Mouse (Mus musculus): ENCODE measurements around the gene Enho. TPM values are rescaled to one million over a fixed set of nuclear protein-coding genes. Genes with fewer than 3 reads are reported as not detected.

Gene Enho
- polyA plus RNA-seq, 1 experiment from 2014 or later: 78.6 TPM

DNA sequence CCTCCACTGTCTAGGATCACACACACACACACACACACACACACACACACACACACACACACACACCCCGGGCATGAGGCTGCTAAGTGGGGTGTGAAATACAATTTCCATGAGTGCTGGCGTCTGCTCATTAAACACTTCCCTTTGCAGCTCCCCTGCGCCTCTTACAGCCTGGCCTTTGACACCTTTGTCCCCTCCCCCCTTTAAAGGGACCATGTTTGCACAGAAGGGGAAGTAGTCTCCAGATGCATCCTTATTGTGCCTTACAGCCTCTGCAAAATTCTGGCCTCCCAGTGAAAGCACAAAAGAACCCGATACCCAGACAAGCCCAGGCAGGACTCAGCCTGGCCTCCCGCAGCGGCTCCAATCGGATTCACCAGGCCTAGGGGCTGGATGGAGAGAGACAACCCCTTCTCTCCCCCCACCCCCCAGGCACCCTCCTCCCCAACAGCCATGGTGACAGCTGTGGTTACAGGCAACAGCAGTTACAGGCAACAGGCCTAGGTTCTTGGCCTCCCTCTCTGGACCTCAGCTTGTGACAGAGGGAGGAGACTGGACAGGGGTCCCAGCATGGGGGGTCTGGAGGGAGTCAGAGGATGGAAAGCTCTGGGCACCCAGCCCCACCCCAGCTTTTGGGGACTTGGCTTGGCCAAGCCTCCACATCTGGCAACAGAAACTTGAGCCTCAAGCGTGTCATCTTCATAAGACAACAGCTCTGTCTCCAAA lies 11.8 kb downstream of the Enho start:
- no peaks in the 10 kb centered on the region for H3K27me3 ChIP-seq
- ATAC-seq (ENCODE audit: low FRiP score): peak; percentile 63
- H3K4me3 ChIP-seq: no peak overlapping the region
- H3K36me3 ChIP-seq: no peaks in the 10 kb centered on the region
- WGBS: 3% methylated on average over 8 of the region's 8 CpGs
- peak overlapping the region; percentile 85 for H3K27ac ChIP-seq
- H3K9me3 ChIP-seq (replicated peaks): no peaks in the 10 kb centered on the region
- no peak overlapping the region for H3K9ac ChIP-seq
- H3K4me1 ChIP-seq: peaks cover 63% of the 10 kb centered on the region
- 0 out of 2 replicates have a peak overlapping the region, but pooled peaks have one; percentile 11 for H3K4me2 ChIP-seq (replicated peaks)

GRCm38 (mm10) chr4:41622071-41622470 lies 18.1 kb downstream of the Enho start:
- no peak overlapping the region for H3K4me3 ChIP-seq
- H3K27ac ChIP-seq: no peak overlapping the region
- H3K4me1 ChIP-seq: peaks cover 25% of the 10 kb centered on the region
- no peaks in the 10 kb centered on the region for H3K9me3 ChIP-seq (replicated peaks)
- no peak for ATAC-seq (ENCODE audit: low FRiP score)
- H3K9ac ChIP-seq: no peak overlapping the region
- no peaks in the 10 kb centered on the region for H3K36me3 ChIP-seq
- no peak overlapping the region for H3K4me2 ChIP-seq (replicated peaks)
- no peaks in the 10 kb centered on the region for H3K27me3 ChIP-seq
- 88% methylated on average over 14 of the region's 14 CpGs for WGBS

GRCm38 (mm10) chr4:41618916-41619746 lies 21.0 kb downstream of the Enho start:
- peaks cover 5% of the 10 kb centered on the region for H3K27me3 ChIP-seq
- no peaks in the 10 kb centered on the region for H3K9me3 ChIP-seq (replicated peaks)
- H3K4me3 ChIP-seq: no peak overlapping the region
- no peaks in the 10 kb centered on the region for H3K36me3 ChIP-seq
- H3K4me1 ChIP-seq: peaks cover 25% of the 10 kb centered on the region
- no peak overlapping the region for H3K4me2 ChIP-seq (replicated peaks)
- peak overlapping the region; percentile 37; the same call in 1 of the 2 replicates for H3K27ac ChIP-seq
- ATAC-seq (ENCODE audit: low FRiP score): no peak
- 53% methylated on average over 12 of the region's 12 CpGs for WGBS
- H3K9ac ChIP-seq: no peak overlapping the region

- Histone ChIP-seq H3K9ac (no peak overlapping the region), H3K4me2 (replicated peaks) (no peak overlapping the region), H3K9me3 (replicated peaks) (no peaks in the 10 kb centered on the region), H3K27me3 (peaks cover 5% of the 10 kb centered on the region), H3K4me1 (peaks cover 51% of the 10 kb centered on the region), H3K4me3 (no peak overlapping the region), H3K36me3 (no peaks in the 10 kb centered on the region), H3K27ac (peak overlapping the region; percentile 52)
- 64% methylated on average over 9 of the region's 9 CpGs for WGBS
- peak; percentile 74 for ATAC-seq (ENCODE audit: low FRiP score)
These were observed 24.2 kb downstream of the Enho start for GRCm38 (mm10) chr4:41615661-41616599.

DNA sequence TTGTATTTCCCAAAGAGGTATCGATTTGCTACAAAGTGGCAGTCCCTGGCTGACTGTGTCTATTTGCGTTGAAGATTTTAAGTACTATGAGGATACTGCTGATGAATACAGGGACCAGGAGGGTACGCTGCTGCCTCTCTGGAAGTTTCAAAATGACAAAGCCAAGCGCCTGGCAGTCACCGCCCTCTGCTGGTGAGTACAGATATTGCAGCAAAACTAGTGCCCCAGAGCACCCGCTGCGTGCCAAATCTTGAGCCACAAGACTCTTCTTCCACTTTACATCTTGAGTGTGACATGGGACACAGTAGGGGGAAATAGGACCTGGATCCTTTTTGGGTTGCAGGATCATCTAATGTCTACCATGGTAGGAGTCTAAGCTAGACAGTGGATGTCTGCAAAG lies 26.0 kb downstream of the Enho start:
- WGBS: 9% methylated on average over 7 of the region's 7 CpGs
- Histone ChIP-seq H3K4me1 (peaks cover 52% of the 10 kb centered on the region), H3K4me3 (no peak overlapping the region), H3K9me3 (replicated peaks) (no peaks in the 10 kb centered on the region), H3K27ac (peak overlapping the region; percentile 53; the same call in 1 of the 2 replicates), H3K27me3 (peaks cover 5% of the 10 kb centered on the region), H3K9ac (no peak overlapping the region), H3K4me2 (replicated peaks) (no peak overlapping the region), H3K36me3 (no peaks in the 10 kb centered on the region)
- no peak for ATAC-seq (ENCODE audit: low FRiP score)

DNA sequence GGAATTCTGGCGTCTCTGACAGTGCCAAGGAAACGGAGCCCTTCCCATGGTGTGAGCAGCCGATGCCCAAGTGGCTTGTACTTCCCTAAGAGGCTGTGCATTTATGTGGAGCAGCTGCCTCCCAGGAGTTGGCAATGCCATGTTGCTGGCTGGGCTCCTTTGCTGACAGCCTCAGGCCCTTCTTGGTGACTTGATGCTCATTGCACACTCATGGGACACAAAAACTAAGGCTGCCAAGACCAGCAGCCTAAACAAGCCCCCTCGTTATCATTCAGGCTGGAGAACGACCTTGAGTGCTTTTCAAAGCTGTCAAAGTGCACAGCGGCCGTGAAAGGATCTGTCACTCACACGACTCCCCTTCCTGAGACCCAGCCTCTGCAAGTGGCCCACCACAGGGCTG lies 28.0 kb downstream of the Enho start:
- WGBS: 32% methylated on average over 8 of the region's 8 CpGs
- Histone ChIP-seq H3K27ac (peak overlapping the region; percentile 74; the same call in 1 of the 2 replicates), H3K36me3 (no peaks in the 10 kb centered on the region), H3K9ac (no peak overlapping the region), H3K4me1 (peaks cover 38% of the 10 kb centered on the region), H3K4me3 (no peak overlapping the region), H3K4me2 (replicated peaks) (no peak overlapping the region), H3K9me3 (replicated peaks) (no peaks in the 10 kb centered on the region), H3K27me3 (peaks cover 7% of the 10 kb centered on the region)
- ATAC-seq (ENCODE audit: low FRiP score): peak; percentile 60

- 43% methylated on average over 6 of the region's 6 CpGs for WGBS
- Histone ChIP-seq H3K27me3 (peaks cover 2% of the 10 kb centered on the region; the same call in 1 of the 2 replicates), H3K9ac (no peak overlapping the region), H3K4me1 (peaks cover 34% of the 10 kb centered on the region), H3K9me3 (replicated peaks) (no peaks in the 10 kb centered on the region), H3K4me3 (no peak overlapping the region), H3K36me3 (no peaks in the 10 kb centered on the region), H3K27ac (no peak overlapping the region), H3K4me2 (replicated peaks) (no peak overlapping the region)
- ATAC-seq (ENCODE audit: low FRiP score): no peak
These were observed 29.5 kb downstream of the Enho start for GRCm38 (mm10) chr4:41610594-41610980.

- H3K27me3 ChIP-seq: peaks cover 2% of the 10 kb centered on the region; the same call in 1 of the 2 replicates
- H3K9ac ChIP-seq: no peak overlapping the region
- ATAC-seq (ENCODE audit: low FRiP score): no peak
- H3K4me3 ChIP-seq: no peak overlapping the region
- peaks cover 38% of the 10 kb centered on the region for H3K4me1 ChIP-seq
- H3K4me2 ChIP-seq (replicated peaks): no peak overlapping the region
- no peaks in the 10 kb centered on the region for H3K9me3 ChIP-seq (replicated peaks)
- WGBS: 86% methylated on average over 10 of the region's 10 CpGs
- no peaks in the 10 kb centered on the region for H3K36me3 ChIP-seq
- no peak overlapping the region for H3K27ac ChIP-seq
These were observed 30.2 kb downstream of the Enho start for GRCm38 (mm10) chr4:41609681-41610593.

DNA sequence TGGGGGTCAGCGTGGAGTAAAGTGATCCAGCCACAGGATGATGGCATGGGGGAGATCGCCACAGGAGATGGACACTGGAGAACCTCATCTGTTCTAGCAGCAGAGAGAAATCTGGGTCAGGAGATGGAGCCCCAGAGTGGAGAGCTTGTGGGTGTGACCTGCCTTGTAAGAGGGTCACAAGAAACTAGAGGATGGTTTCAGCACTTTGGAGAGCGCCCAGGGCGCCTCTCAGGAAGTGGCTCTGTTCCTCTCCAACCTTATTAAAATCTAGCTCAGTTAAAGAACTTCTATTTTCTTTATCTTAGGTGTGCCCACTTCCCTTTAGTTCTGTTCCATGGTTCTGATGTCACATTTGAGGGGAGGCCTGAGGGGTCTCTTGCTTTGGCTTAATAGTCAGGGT lies 33.3 kb downstream of the Enho start:
- no peak overlapping the region for H3K4me3 ChIP-seq
- peaks cover 2% of the 10 kb centered on the region; the same call in 1 of the 2 replicates for H3K27me3 ChIP-seq
- no peaks in the 10 kb centered on the region for H3K9me3 ChIP-seq (replicated peaks)
- no peak overlapping the region for H3K4me2 ChIP-seq (replicated peaks)
- no peak overlapping the region for H3K27ac ChIP-seq
- H3K4me1 ChIP-seq: peaks cover 25% of the 10 kb centered on the region
- ATAC-seq (ENCODE audit: low FRiP score): no peak
- no peak overlapping the region for H3K9ac ChIP-seq
- 52% methylated on average over 4 of the region's 4 CpGs for WGBS
- H3K36me3 ChIP-seq: no peaks in the 10 kb centered on the region

DNA sequence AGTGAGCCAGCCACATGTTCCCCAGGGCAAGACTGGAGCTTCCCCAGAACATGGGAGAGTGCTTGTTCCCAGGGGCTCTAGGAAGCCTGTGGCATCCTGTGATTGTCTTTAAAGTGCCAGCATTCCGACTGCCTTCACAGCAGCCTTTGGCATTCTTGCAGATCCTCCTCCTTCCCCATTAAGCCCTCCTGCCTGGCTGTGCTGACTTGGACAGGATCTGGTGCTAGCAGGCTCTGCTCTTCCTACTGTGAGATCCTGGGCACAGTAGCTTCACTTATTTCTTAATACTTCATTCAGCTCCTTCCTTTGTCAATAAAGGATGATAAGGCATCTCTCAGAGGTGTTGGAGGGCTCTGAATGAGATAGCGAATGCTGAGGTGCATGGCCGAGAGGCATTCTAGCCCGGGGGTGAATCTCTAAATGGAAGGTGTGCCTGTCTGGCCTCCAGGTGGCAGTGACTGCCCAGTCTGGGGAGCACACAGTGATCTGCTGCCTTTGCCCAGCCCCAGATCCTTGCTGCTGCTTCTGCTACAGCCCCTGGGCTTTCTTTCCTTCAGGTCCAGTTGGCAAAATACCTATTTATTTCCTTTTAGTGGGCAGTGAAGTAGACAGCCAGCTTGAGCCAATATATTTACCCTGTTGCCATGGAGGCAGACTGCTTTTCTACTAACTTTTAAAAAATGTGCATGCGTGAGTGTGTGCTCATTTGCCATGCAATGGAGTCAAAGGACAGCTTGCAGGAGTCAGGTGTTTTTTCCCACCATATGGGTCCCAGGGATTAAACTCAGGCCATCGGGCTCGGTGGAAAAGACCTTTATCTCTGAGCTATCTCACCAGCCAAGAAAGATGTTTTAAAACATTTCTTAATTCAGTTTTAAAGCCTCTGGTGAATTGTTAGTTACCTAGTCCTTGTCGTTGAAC lies 35.4 kb downstream of the Enho start:
- H3K27ac ChIP-seq: peak overlapping the region; percentile 3; the same call in 1 of the 2 replicates
- no peaks in the 10 kb centered on the region for H3K9me3 ChIP-seq (replicated peaks)
- no peak overlapping the region for H3K4me2 ChIP-seq (replicated peaks)
- peaks cover 13% of the 10 kb centered on the region for H3K4me1 ChIP-seq
- H3K4me3 ChIP-seq: no peak overlapping the region
- peak; percentile 69 for ATAC-seq (ENCODE audit: low FRiP score)
- H3K9ac ChIP-seq: no peak overlapping the region
- peaks cover 2% of the 10 kb centered on the region; the same call in 1 of the 2 replicates for H3K27me3 ChIP-seq
- H3K36me3 ChIP-seq: no peaks in the 10 kb centered on the region
- WGBS: 27% methylated on average over 8 of the region's 8 CpGs
